Mouse (Mus musculus): ENCODE results near the gene Tmem206. TPM values are rescaled to one million over a fixed set of nuclear protein-coding genes. Genes with fewer than 3 reads are reported as not detected.

Tmem206 gene
- polyA plus RNA-seq, 1 experiment from 2014 or later, result 24.7 TPM

DNA sequence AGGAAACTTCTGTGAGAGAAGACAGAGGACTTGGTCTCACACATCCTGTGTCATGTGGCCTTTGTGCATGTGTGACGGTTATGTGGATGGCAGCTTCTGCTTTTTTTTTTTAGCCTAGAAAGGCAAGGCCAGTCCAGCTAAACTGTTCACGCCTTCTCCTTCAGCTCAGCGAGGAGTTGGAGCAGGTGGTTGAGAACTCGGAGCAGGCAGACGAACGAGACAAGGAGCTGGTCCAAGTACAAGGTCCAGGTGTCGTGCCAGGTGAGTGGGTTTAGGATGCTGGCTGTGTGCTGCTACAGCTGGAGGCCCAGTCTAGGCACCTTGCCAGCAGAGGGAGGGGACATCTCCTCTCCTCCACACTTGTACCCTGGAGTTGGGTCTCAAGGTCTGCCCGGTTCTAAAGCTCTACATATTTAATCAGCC is 2.3 kb downstream of the Tmem206 start:
- 71% methylated on average over 8 of the region's 8 CpGs for WGBS
- no peaks in the 10 kb centered on the region for H3K9me3 ChIP-seq (replicated peaks)
- H3K27ac ChIP-seq, result no peak overlapping the region
- no peaks in the 10 kb centered on the region for H3K27me3 ChIP-seq
- no peak overlapping the region for H3K4me3 ChIP-seq (replicated peaks)
- H3K4me1 ChIP-seq, result peaks cover 31% of the 10 kb centered on the region
- ATAC-seq (replicated peaks; ENCODE audit: low FRiP score), result no peak
- H3K4me2 ChIP-seq, result 0 out of 2 replicates have a peak overlapping the region, but pooled peaks have one; percentile 87
- H3K36me3 ChIP-seq, result peaks cover 15% of the 10 kb centered on the region
- H3K9ac ChIP-seq, result no peak overlapping the region

DNA sequence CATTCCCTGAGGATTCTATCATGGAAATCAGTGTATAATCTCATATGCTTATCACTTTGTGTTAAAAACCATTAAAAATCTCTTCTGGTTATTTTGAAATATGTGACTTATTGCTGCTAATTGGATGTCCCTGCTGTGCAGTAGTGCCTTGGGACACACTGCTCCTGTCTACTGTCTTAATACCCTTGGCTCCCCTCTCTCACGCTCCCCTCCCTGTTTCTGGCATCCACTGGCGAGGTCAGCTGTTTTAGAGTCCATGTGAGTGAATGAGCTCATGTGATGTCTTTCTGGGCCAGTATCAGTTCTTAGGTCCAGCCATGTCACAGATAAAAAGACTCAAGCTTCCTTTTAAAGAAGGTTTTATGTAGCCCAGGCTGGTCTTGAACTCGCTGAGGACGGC is 4.6 kb downstream of the Tmem206 start:
- no peaks in the 10 kb centered on the region for H3K9me3 ChIP-seq (replicated peaks)
- H3K27me3 ChIP-seq, result no peaks in the 10 kb centered on the region
- 85% methylated on average over 4 of the region's 4 CpGs for WGBS
- no peak overlapping the region for H3K4me3 ChIP-seq (replicated peaks)
- peaks cover 30% of the 10 kb centered on the region for H3K4me1 ChIP-seq
- H3K9ac ChIP-seq, result no peak overlapping the region
- H3K27ac ChIP-seq, result no peak overlapping the region
- H3K36me3 ChIP-seq, result peaks cover 31% of the 10 kb centered on the region
- H3K4me2 ChIP-seq, result no peak overlapping the region
- no peak for ATAC-seq (replicated peaks; ENCODE audit: low FRiP score)

DNA sequence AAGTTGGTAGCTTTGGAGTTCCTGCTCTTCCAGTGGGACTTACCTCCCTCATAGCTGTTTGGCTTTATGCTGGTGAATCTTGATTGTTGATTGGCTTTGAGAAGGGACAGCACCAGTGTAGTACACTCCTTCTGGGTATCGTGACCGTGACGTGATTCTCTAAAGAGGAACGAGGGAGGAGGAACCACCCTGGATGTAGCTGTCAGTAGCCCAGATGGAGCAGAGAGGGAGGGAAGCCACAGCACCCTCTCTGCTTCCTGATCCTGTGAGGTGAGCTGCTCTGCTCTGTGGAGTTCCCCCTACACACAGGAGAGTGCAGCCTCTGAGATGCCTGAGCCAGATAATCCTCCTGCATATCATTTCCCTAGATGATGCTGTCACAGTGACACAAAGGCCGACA is 8.8 kb downstream of the Tmem206 start:
- no peak overlapping the region for H3K27ac ChIP-seq
- H3K36me3 ChIP-seq, result peaks cover 57% of the 10 kb centered on the region
- no peaks in the 10 kb centered on the region for H3K4me1 ChIP-seq
- 81% methylated on average over 5 of the region's 5 CpGs for WGBS
- H3K9me3 ChIP-seq (replicated peaks), result no peaks in the 10 kb centered on the region
- H3K27me3 ChIP-seq, result no peaks in the 10 kb centered on the region
- H3K4me2 ChIP-seq, result no peak overlapping the region
- no peak for ATAC-seq (replicated peaks; ENCODE audit: low FRiP score)
- no peak overlapping the region for H3K4me3 ChIP-seq (replicated peaks)
- H3K9ac ChIP-seq, result no peak overlapping the region

DNA sequence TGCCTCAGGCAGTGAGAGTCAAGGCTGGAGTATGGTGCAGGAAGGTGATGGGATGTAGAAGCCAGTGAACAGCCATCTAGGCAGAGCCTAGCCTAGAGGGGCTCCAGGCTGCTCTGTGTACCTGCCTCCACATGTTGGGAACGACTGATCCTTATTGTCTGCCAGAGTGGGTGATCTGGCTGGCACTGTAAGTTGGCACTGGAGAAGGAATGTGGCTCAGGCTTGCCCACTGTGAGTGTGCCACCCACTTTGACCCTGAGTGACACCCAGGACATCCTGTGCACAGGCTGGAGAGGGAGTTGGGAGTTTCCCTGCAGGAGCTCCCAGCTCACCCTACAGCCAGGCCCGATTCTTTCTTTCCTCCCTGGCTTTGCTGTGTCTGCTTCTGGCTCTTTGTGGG is 14.2 kb downstream of the Tmem206 start:
- H3K27me3 ChIP-seq, result no peaks in the 10 kb centered on the region
- H3K4me3 ChIP-seq (replicated peaks), result no peak overlapping the region
- H3K4me1 ChIP-seq, result no peaks in the 10 kb centered on the region
- 84% methylated on average over 2 of the region's 2 CpGs for WGBS
- ATAC-seq (replicated peaks; ENCODE audit: low FRiP score), result no peak
- H3K27ac ChIP-seq, result no peak overlapping the region
- H3K36me3 ChIP-seq, result peaks cover 79% of the 10 kb centered on the region
- no peak overlapping the region for H3K4me2 ChIP-seq
- no peak overlapping the region for H3K9ac ChIP-seq
- H3K9me3 ChIP-seq (replicated peaks), result no peaks in the 10 kb centered on the region

DNA sequence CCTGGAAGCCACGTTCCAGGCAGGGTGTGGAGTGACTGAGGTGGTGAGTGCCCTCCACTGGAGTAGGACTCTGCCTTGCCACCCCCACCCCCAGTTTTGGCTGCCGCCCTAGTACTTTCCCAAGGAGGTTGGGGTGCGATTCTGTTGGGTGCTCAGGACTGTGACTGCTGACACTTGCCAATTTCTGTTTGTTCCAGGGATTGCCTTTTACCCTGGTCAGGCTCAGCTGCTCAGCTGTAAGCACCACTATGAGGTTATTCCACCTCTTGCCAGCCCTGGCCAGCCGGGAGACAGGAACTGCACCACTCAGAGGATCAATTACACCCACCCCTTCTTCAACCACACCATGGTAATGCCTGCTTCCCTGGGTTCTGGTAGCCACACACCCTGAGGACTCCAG is 14.8 kb downstream of the Tmem206 start:
- 79% methylated on average over 4 of the region's 4 CpGs for WGBS
- H3K4me1 ChIP-seq, result no peaks in the 10 kb centered on the region
- no peaks in the 10 kb centered on the region for H3K9me3 ChIP-seq (replicated peaks)
- peaks cover 85% of the 10 kb centered on the region for H3K36me3 ChIP-seq
- no peak overlapping the region for H3K4me3 ChIP-seq (replicated peaks)
- H3K4me2 ChIP-seq, result no peak overlapping the region
- no peak overlapping the region for H3K9ac ChIP-seq
- H3K27ac ChIP-seq, result no peak overlapping the region
- no peak for ATAC-seq (replicated peaks; ENCODE audit: low FRiP score)
- H3K27me3 ChIP-seq, result no peaks in the 10 kb centered on the region

DNA sequence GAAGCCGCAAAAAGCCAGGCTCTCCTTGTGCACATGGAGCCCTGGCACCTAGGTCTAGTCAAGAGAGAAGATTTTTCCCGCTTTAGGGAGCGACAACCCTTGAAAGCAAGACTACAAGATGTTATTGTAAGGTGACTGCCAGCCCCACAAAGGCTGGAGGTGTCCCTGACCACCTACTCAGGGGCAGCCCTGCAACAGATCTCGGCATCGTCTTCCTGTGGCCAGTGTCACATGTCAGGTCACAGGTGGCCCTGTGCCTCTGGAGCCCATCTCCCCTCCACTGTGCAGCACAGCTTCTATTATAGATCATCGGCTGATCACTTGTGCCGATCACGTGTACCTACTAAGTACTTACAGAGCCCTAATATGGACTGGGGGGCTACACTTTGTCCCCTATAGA is 21.9 kb downstream of the Tmem206 start:
- 92% methylated on average over 8 of the region's 8 CpGs for WGBS
- ATAC-seq (replicated peaks; ENCODE audit: low FRiP score), result no peak
- H3K27ac ChIP-seq, result no peak overlapping the region
- no peak overlapping the region for H3K4me2 ChIP-seq
- no peaks in the 10 kb centered on the region for H3K27me3 ChIP-seq
- H3K9me3 ChIP-seq (replicated peaks), result no peaks in the 10 kb centered on the region
- H3K4me3 ChIP-seq (replicated peaks), result no peak overlapping the region
- 0 out of 2 replicates have a peak, but pooled peaks cover 3% of the 10 kb centered on the region for H3K4me1 ChIP-seq
- peaks cover 91% of the 10 kb centered on the region for H3K36me3 ChIP-seq
- H3K9ac ChIP-seq, result no peak overlapping the region

DNA sequence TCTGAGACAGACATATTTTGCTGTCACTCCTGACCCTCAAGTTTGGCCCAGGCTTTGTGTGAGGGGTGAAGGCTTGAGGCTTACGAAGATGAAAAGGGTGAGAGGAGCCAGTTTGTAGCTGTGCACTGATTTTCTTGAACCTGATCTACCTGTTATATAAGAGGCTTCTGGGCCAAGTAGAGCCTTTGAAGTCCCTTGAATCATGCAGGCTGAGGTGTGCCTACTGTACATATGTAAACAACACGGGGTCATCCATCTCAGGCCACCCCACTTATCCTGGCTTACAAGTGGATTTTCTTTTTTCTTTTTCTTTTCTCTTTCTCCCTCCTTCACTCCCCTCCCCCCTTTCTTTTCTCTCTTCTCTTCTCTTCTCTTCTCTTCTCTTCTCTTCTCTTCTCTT is 22.9 kb downstream of the Tmem206 start:
- peaks cover 90% of the 10 kb centered on the region for H3K36me3 ChIP-seq
- no peak overlapping the region for H3K4me2 ChIP-seq
- H3K27me3 ChIP-seq, result no peaks in the 10 kb centered on the region
- WGBS, result 86% methylated on average over 2 of the region's 2 CpGs
- no peak overlapping the region for H3K9ac ChIP-seq
- no peak overlapping the region for H3K27ac ChIP-seq
- 0 out of 2 replicates have a peak, but pooled peaks cover 3% of the 10 kb centered on the region for H3K4me1 ChIP-seq
- no peak for ATAC-seq (replicated peaks; ENCODE audit: low FRiP score)
- no peaks in the 10 kb centered on the region for H3K9me3 ChIP-seq (replicated peaks)
- no peak overlapping the region for H3K4me3 ChIP-seq (replicated peaks)

DNA sequence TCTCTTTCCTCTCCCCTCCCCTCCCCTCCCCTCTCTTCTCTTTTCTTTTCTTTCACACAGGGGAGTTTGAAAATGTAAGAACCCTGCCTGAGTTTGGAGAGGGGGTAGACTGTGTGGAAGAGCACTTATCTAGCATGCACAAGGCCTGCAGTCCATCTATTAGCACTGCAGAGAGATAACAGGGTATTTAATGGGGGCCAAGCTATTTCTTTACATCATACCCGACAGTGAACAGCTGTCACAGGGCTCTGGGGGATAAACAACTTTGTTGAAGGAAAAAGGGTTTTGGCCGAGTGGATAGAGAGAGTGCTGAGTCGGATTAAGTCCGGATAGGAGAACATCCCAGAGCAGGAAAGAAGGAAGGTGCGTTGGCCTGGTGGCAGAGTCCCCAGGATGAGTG is 23.3 kb downstream of the Tmem206 start:
- H3K9ac ChIP-seq, result no peak overlapping the region
- no peak overlapping the region for H3K4me2 ChIP-seq
- no peaks in the 10 kb centered on the region for H3K27me3 ChIP-seq
- WGBS, result 62% methylated on average over 5 of the region's 5 CpGs
- H3K4me1 ChIP-seq, result 0 out of 2 replicates have a peak, but pooled peaks cover 3% of the 10 kb centered on the region
- 0 out of 2 replicates have a peak overlapping the region, but pooled peaks have one; percentile 3 for H3K27ac ChIP-seq
- ATAC-seq (replicated peaks; ENCODE audit: low FRiP score), result no peak
- peaks cover 90% of the 10 kb centered on the region for H3K36me3 ChIP-seq
- no peaks in the 10 kb centered on the region for H3K9me3 ChIP-seq (replicated peaks)
- H3K4me3 ChIP-seq (replicated peaks), result no peak overlapping the region

DNA sequence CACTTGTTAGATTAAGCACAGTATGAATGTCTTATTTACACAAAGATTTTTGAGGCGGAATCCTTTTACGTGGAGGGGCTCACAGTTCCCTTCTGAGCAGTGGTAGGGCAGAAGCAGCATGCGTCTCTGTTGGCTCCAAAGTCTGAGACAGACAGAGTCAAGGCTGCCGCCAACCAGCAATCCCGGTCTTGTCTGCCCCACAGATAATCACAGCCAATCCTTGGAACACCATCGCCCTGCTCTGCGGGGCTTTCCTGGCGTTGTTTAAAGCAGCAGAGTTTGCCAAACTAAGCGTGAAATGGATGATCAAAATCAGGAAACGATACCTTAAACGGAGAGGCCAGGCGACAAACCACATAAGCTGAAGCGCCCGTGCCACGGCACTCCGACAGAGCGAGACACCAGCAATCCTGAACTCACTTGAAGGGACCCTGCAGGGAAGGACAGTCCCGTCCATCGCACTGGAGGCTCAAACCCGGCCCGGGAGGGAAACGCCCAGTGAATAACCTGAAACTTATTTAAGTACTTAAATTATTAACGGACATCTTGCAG is 23.9 kb downstream of the Tmem206 start:
- ATAC-seq (replicated peaks; ENCODE audit: low FRiP score), result no peak
- Histone ChIP-seq H3K4me1 (0 out of 2 replicates have a peak, but pooled peaks cover 3% of the 10 kb centered on the region), H3K4me2 (no peak overlapping the region), H3K9ac (no peak overlapping the region), H3K27me3 (no peaks in the 10 kb centered on the region), H3K9me3 (replicated peaks) (no peaks in the 10 kb centered on the region), H3K27ac (0 out of 2 replicates have a peak overlapping the region, but pooled peaks have one; percentile 3), H3K36me3 (peaks cover 90% of the 10 kb centered on the region), H3K4me3 (replicated peaks) (no peak overlapping the region)
- 79% methylated on average over 23 of the region's 23 CpGs for WGBS

DNA sequence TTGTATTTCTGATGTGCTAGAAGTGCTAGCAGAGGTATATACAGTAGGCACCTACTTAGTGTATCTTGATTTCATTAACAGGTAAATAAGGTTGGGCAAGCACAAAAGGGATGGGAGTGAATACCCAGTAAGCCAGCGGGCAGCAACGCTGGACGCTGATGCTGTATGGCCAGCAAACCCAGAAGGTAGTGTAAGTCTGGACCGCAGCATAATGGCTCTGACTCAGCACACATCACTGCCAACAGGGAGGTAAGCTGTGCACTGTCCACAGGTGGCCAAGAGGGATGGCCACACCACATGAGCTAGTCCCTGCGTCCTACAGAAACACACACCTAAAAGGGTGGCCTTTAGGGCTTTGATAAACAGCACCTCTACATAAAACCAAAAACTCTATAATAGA is 24.6 kb downstream of the Tmem206 start:
- Histone ChIP-seq H3K27me3 (no peaks in the 10 kb centered on the region), H3K4me2 (no peak overlapping the region), H3K9me3 (replicated peaks) (no peaks in the 10 kb centered on the region), H3K27ac (no peak overlapping the region), H3K9ac (no peak overlapping the region), H3K4me3 (replicated peaks) (no peak overlapping the region), H3K4me1 (0 out of 2 replicates have a peak, but pooled peaks cover 3% of the 10 kb centered on the region), H3K36me3 (peaks cover 91% of the 10 kb centered on the region)
- 93% methylated on average over 5 of the region's 5 CpGs for WGBS
- ATAC-seq (replicated peaks; ENCODE audit: low FRiP score), result no peak

DNA sequence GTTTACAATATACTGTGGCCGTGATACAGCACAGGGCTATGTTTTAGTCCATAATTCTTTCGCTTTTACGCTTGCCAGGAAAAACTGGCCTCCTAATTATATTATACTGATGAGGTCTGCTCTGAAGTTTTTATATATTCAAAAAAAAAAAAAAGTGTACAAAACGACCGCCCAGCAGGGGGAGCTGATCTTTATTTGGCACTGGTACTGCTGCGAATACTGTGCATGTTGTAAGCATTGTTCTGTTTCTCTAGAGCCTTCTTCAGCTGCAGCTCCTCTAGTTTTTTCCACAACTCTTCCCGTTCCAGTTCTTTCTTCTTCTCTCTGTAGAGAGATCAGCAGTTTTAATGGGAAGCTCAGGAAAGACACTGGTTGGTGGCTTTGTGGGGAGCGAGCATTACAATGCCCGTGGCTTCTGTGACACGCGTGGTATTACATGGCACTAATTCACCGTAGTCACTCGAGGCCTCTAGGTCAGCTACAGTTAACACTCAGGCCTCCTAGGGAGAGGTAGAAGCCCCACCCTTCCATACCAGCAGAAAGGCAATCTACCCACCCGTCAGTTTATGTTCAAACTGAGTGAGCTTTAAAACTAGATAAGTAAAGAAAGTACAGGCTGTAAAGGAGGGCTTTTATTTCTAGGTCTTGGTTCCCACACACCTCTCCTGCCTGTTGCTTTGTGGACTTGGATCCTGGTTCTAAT is 27.2 kb downstream of the Tmem206 start:
- H3K4me2 ChIP-seq, result no peak overlapping the region
- H3K4me3 ChIP-seq (replicated peaks), result no peak overlapping the region
- H3K27me3 ChIP-seq, result no peaks in the 10 kb centered on the region
- H3K36me3 ChIP-seq, result peaks cover 90% of the 10 kb centered on the region
- H3K27ac ChIP-seq, result no peak overlapping the region
- no peak overlapping the region for H3K9ac ChIP-seq
- no peaks in the 10 kb centered on the region for H3K9me3 ChIP-seq (replicated peaks)
- WGBS, result 65% methylated on average over 14 of the region's 14 CpGs
- ATAC-seq (replicated peaks; ENCODE audit: low FRiP score), result no peak
- 0 out of 2 replicates have a peak, but pooled peaks cover 3% of the 10 kb centered on the region for H3K4me1 ChIP-seq

DNA sequence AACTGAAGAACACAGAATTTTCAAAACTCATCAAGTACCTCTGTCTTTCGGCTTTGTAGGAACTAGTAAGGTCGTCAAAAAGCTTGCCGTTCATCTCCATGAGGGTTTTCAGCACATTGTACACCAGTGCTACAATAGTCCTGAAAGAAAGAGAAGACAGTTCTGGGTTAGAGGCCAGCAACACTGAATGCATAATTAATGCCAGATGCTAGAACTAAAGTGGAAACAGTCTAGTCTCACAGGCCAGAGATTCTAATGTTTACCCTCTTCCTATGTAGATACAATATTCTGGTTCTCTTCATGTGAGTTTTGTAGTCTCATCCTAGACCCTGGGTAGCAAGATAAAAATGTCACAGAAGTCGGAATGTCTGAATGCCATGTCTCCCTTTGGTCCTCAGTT is 28.1 kb downstream of the Tmem206 start:
- ATAC-seq (replicated peaks; ENCODE audit: low FRiP score), result no peak
- no peaks in the 10 kb centered on the region for H3K4me1 ChIP-seq
- no peak overlapping the region for H3K4me2 ChIP-seq
- no peak overlapping the region for H3K4me3 ChIP-seq (replicated peaks)
- no peaks in the 10 kb centered on the region for H3K27me3 ChIP-seq
- no peak overlapping the region for H3K9ac ChIP-seq
- H3K27ac ChIP-seq, result no peak overlapping the region
- no peaks in the 10 kb centered on the region for H3K9me3 ChIP-seq (replicated peaks)
- WGBS, result 92% methylated on average over 4 of the region's 4 CpGs
- H3K36me3 ChIP-seq, result peaks cover 93% of the 10 kb centered on the region

Data from kidney, embryonic 15.5 days (tissue).